Mouse (Mus musculus) neural tube, embryonic 15.5 days (tissue): ENCODE results near the gene Furin. TPM values are rescaled to one million over a fixed set of nuclear protein-coding genes. Genes with fewer than 3 reads are reported as not detected.

ENCODE experiments used
- polyA plus RNA-seq: library from polyadenylated mRNA; unstranded; fragments of >200 nt; fragmentation: Nextera tagmentation; extraction: Ambion mirVana; gene quantifications from 2 replicates; pipeline ENCODE4 v1.2.1, GENCODE M21; 2015

The Furin gene
- polyA plus RNA-seq, 1 experiment from 2014 or later = 5.6 TPM

Other genes starting within 250 kb of the Furin start
- 22.7 and 25.8 TPM in 2 replicates for gene Sema4b, start 218.6 kb downstream of the Furin start, polyA plus RNA-seq
- 32.2 and 59.5 TPM in 2 replicates for gene Cib1, start 172.6 kb downstream of the Furin start, polyA plus RNA-seq
- gene Gdpgp1, start 172.6 kb downstream of the Furin start, polyA plus RNA-seq = 4.6 and 5.5 TPM in 2 replicates
- gene Ttll13, start 159.1 kb downstream of the Furin start, polyA plus RNA-seq = 2.0 and 2.4 TPM in 2 replicates
- 65.6 and 68.2 TPM in 2 replicates for gene Ngrn, start 144.2 kb downstream of the Furin start, polyA plus RNA-seq
- 27.8 and 28.9 TPM in 2 replicates for gene Vps33b, start 135.8 kb downstream of the Furin start, polyA plus RNA-seq
- 23.9 and 48.7 TPM in 2 replicates for gene Prc1, start 111.0 kb downstream of the Furin start, polyA plus RNA-seq
- 11.6 and 14.6 TPM in 2 replicates for gene Rccd1, start 81.0 kb downstream of the Furin start, polyA plus RNA-seq
- 58.2 and 59.0 TPM in 2 replicates for gene Unc45a, start 64.4 kb downstream of the Furin start, polyA plus RNA-seq
- 20.7 and 20.8 TPM in 2 replicates for gene Hddc3, start 62.3 kb downstream of the Furin start, polyA plus RNA-seq
- 25.5 and 26.9 TPM in 2 replicates for gene Man2a2, start 34.1 kb downstream of the Furin start, polyA plus RNA-seq
- 4.5 and 7.7 TPM in 2 replicates for gene Fes, start 17.5 kb downstream of the Furin start, polyA plus RNA-seq
- gene Blm, start 129.7 kb upstream of the Furin start, polyA plus RNA-seq = 7.4 and 11.3 TPM in 2 replicates